21 mouse cellular contexts compared by ENCODE assay signal in the genomic region with DNA sequence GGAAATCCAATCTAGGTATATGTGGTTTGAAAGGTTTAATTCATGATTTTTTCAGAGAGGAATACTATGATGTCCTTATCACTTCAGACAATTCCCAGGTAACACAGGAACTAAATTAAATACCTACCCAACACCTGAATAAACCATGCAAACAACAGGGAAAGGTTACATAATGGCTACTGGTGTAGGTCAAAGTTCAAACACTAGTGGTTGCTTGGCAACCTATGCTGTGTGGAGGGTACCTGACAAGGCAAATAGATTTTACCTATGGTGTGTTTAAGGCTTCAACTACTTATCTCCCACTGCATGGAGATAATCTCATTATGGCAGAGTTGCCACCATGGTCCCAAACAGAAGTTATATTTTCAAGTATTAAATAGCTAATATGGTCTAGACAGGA. TPM values are rescaled to one million over a fixed set of nuclear protein-coding genes. Genes with fewer than 3 reads are reported as not detected.
DNase-seq lines count a peak whose midpoint lies in the region; ATAC-seq and TF ChIP-seq lines count a peak whose summit lies in the region.
"Had no signal": no experiment of that assay in that cellular context is flagged by ENCODE, and none has a peak within 500 bp of the region (broad histone marks: within the 10 kb centered on the region; RNA-seq: fewer than 3 reads in every experiment).

No protein-coding gene starts in this region.

- no peak overlapping the region for H3K9ac ChIP-seq in kidney, embryonic 14.5 days (ENCODE audit: low read depth, low read length)
- no peak overlapping the region for H3K9ac ChIP-seq in liver, adult 2 months (ENCODE audit: low read depth, low read length)
- H3K9ac ChIP-seq: embryonic facial prominence, embryonic 13.5 days; embryonic facial prominence, embryonic 15.5 days; forebrain, embryonic 12.5 days had no signal

- DNase-seq in kidney, adult 2 months, result peak; percentile 49
- DNase-seq in kidney, postnatal 14 days, result peak; percentile 5
- DNase-seq in kidney, postnatal 10 days, result no peak
- peak; percentile 51 for DNase-seq in liver, adult 2 months (ENCODE audit: extremely low read depth, low read depth, low spot score)
- DNase-seq in liver, result no peak
- DNase-seq: cerebellum, adult 11 months; cerebellum, adult 18-20 months; cerebellum, adult 8-10 months; cerebellum, adult 9-11 months; cerebellum, postnatal 36 days; embryo, embryonic 11 days had no signal

- H3K27ac ChIP-seq in kidney, adult 2 months (ENCODE audit: insufficient read depth, low read depth, low read length), result peak overlapping the region; percentile 81
- H3K27ac ChIP-seq in kidney, embryonic 14.5 days (ENCODE audit: low read depth, low read length), result no peak overlapping the region
- H3K27ac ChIP-seq in liver, adult 2 months (replicated peaks; ENCODE audit: insufficient read depth, low read depth, low read length), result no peak overlapping the region
- H3K27ac ChIP-seq: embryonic facial prominence, embryonic 13.5 days; embryonic facial prominence, embryonic 15.5 days; forebrain, embryonic 10.5 days; forebrain, embryonic 12.5 days had no signal

- H3K36me3 ChIP-seq in kidney, adult 2 months (ENCODE audit: control insufficient read depth, insufficient read depth, low read length), result no peaks in the 10 kb centered on the region
- no peaks in the 10 kb centered on the region for H3K36me3 ChIP-seq in kidney, embryonic 14.5 days (ENCODE audit: control insufficient read depth, insufficient read depth, low read length)
- no peaks in the 10 kb centered on the region for H3K36me3 ChIP-seq in liver, adult 2 months (ENCODE audit: control insufficient read depth, insufficient read depth, low read length)
- H3K36me3 ChIP-seq: embryonic facial prominence, embryonic 13.5 days; embryonic facial prominence, embryonic 15.5 days; forebrain, embryonic 10.5 days; forebrain, embryonic 12.5 days had no signal

- no peak overlapping the region for H3K4me2 ChIP-seq in kidney, embryonic 14.5 days (replicated peaks; ENCODE audit: low read depth, low read length)
- H3K4me2 ChIP-seq: embryonic facial prominence, embryonic 13.5 days; embryonic facial prominence, embryonic 15.5 days; forebrain, embryonic 12.5 days had no signal

- H3K4me3 ChIP-seq in kidney, adult 2 months (ENCODE audit: insufficient read depth, low read depth, low read length), result no peak overlapping the region
- no peak overlapping the region for H3K4me3 ChIP-seq in kidney, embryonic 14.5 days (ENCODE audit: low read length)
- H3K4me3 ChIP-seq in liver, adult 2 months (ENCODE audit: insufficient read depth, low read depth, low read length), result no peak overlapping the region
- H3K4me3 ChIP-seq: embryonic facial prominence, embryonic 13.5 days; embryonic facial prominence, embryonic 15.5 days; erythroblast, embryonic 14.5 days; forebrain, embryonic 10.5 days; forebrain, embryonic 12.5 days had no signal

- TF ChIP-seq CTCF in kidney, adult 2 months (conservative IDR thresholded peaks at IDR 0.05; ENCODE audit: insufficient read depth, insufficient read length, low read depth, low read length), result no peak
- no peak for TF ChIP-seq CTCF in liver, adult 2 months (IDR thresholded peaks at IDR 0.05; ENCODE audit: low read depth, low read length)

- no peaks in the 10 kb centered on the region for H3K79me2 ChIP-seq in liver, adult 2 months (ENCODE audit: control insufficient read depth, insufficient read depth, low read length)

- no peaks in the 10 kb centered on the region for H3K27me3 ChIP-seq in kidney, adult 2 months (replicated peaks; ENCODE audit: control insufficient read depth, insufficient read depth, low read length)
- no peaks in the 10 kb centered on the region for H3K27me3 ChIP-seq in kidney, embryonic 14.5 days (ENCODE audit: control insufficient read depth, insufficient read depth, low read length)
- H3K27me3 ChIP-seq in liver, adult 2 months (ENCODE audit: control insufficient read depth, insufficient read depth, low read length), result no peaks in the 10 kb centered on the region
- H3K27me3 ChIP-seq: embryonic facial prominence, embryonic 13.5 days; embryonic facial prominence, embryonic 15.5 days; forebrain, embryonic 12.5 days had no signal

- H3K9me3 ChIP-seq in kidney, embryonic 14.5 days (ENCODE audit: control insufficient read depth, low read length), result no peaks in the 10 kb centered on the region
- H3K9me3 ChIP-seq: embryonic facial prominence, embryonic 13.5 days; embryonic facial prominence, embryonic 15.5 days; forebrain, embryonic 10.5 days; forebrain, embryonic 12.5 days had no signal

- no peak for TF ChIP-seq POLR2A in kidney, adult 2 months (IDR thresholded peaks at IDR 0.05; ENCODE audit: low read depth, low read length)
- no peak for TF ChIP-seq POLR2A in liver, adult 2 months (IDR thresholded peaks at IDR 0.05; ENCODE audit: extremely low read depth, insufficient read depth, low read length)

- H3K4me1 ChIP-seq in kidney, adult 2 months (ENCODE audit: control insufficient read depth, insufficient read depth, low read length), result peaks cover 10% of the 10 kb centered on the region; the same call in 1 of the 2 replicates
- H3K4me1 ChIP-seq in kidney, embryonic 14.5 days (ENCODE audit: control insufficient read depth, insufficient read depth, low read length), result no peaks in the 10 kb centered on the region
- no peaks in the 10 kb centered on the region; the same call in 1 of the 2 replicates for H3K4me1 ChIP-seq in liver, adult 2 months (ENCODE audit: control insufficient read depth, insufficient read depth, low read length)
- H3K4me1 ChIP-seq: embryonic facial prominence, embryonic 13.5 days; embryonic facial prominence, embryonic 15.5 days; forebrain, embryonic 10.5 days had no signal

- ATAC-seq in kidney, embryonic 14.5 days (ENCODE audit: low FRiP score, low TSS enrichment), result no peak
- ATAC-seq: forebrain, embryonic 14.5 days had no signal

RNA-seq across cellular contexts. Expression of gene Ptprt, which starts 38.1 kb away (rescaled TPM):
- 0.03 and 0.05 TPM in 2 replicates for polyA plus RNA-seq in kidney, adult 2 months (2012; rRNA removed)
- polyA plus RNA-seq in kidney, embryonic 14.5 days (2014; fragmentation: Nextera tagmentation; extraction: Ambion mirVana), result 3.6 and 4.6 TPM in 2 replicates
- 0.37 and 0.40 TPM in 2 replicates for total RNA-seq in liver, adult 2 months (2014; rRNA removed)
- 0.44 and 0.45 TPM in 2 replicates for polyA plus RNA-seq in liver, adult 2 months (2012; rRNA removed)
- total RNA-seq: common myeloid progenitor, adult 5-6 weeks; MEL had no signal
- polyA plus RNA-seq: C2C12; erythroblast, embryonic 14.5 days had no signal

Comparison
In these comparisons a context has a peak if more than half of its experiments do, and no peak if none do; other contexts are left out.
1. DNase-seq: peak in kidney, adult 2 months (single experiment), kidney, postnatal 14 days (single experiment) and liver, adult 2 months (single experiment); none in kidney, postnatal 10 days (single experiment) and liver (single experiment).